Mouse (Mus musculus): ENCODE data around the gene Ptprn2.

- no peak for TF ChIP-seq TAL1 (conservative IDR thresholded peaks at IDR 0.05; ENCODE audit: low read depth, low read length)
- TF ChIP-seq CTCF (IDR thresholded peaks at IDR 0.05; ENCODE audit: low read depth, low read length) = no peak
- no peak for TF ChIP-seq GATA1 (IDR thresholded peaks at IDR 0.05; ENCODE audit: borderline replicate concordance, low read length)
- no peak for TF ChIP-seq POLR2AphosphoS5 (IDR thresholded peaks at IDR 0.05; ENCODE audit: insufficient replicate concordance, low read depth, low read length)
These were observed 671.7 kb downstream of the Ptprn2 start for GRCm38 (mm10) chr12:117157249-117157648.
